Mouse (Mus musculus) kidney, embryonic 14.5 days (tissue): ENCODE results near the gene Abcb11. TPM values are rescaled to one million over a fixed set of nuclear protein-coding genes. Genes with fewer than 3 reads are reported as not detected.

Experiments used
- ATAC-seq: fragments of 200-750 bp; cut with Nextera tagmentation; 2 replicates; pipeline ENCODE4 v1.8.0; 2017; ENCODE audit warnings: moderate number of reproducible peaks, mild to moderate bottlenecking, moderate TSS enrichment, moderate library complexity; ENCODE audit not compliant: low FRiP score, low TSS enrichment
- H3K27ac ChIP-seq: fragments of 300-500 bp; sonication (generic); 2 replicates; pipeline ENCODE4 v1.5.1; 2014; ENCODE audit warnings: low read depth, mild to moderate bottlenecking, low read length, moderate library complexity, mixed read lengths
- H3K27me3 ChIP-seq: fragments of 300-500 bp; sonication (generic); 2 replicates; pipeline ENCODE4 v1.6.1; 2014; ENCODE audit warnings: mild to moderate bottlenecking, low read length; ENCODE audit not compliant: control insufficient read depth, insufficient read depth
- H3K36me3 ChIP-seq: fragments of 300-500 bp; sonication (generic); 2 replicates; pipeline ENCODE4 v1.6.1; 2014; ENCODE audit warnings: low read length, mixed read lengths; ENCODE audit not compliant: control insufficient read depth, insufficient read depth
- H3K4me1 ChIP-seq: fragments of 300-500 bp; sonication (generic); 2 replicates; pipeline ENCODE4 v1.6.1; 2014; ENCODE audit warnings: low read length, mixed read lengths; ENCODE audit not compliant: control insufficient read depth, insufficient read depth
- H3K4me2 ChIP-seq: fragments of 300-500 bp; sonication (generic); replicated peaks from 2 replicates; pipeline ENCODE4 v1.6.1; 2014; ENCODE audit warnings: low read depth, mild to moderate bottlenecking, low read length
- H3K4me3 ChIP-seq: fragments of 300-500 bp; sonication (generic); 2 replicates; pipeline ENCODE4 v1.5.1; 2014; ENCODE audit warnings: mild to moderate bottlenecking, low read length
- H3K9ac ChIP-seq: fragments of 300-500 bp; sonication (generic); 2 replicates; pipeline ENCODE4 v1.6.1; 2014; ENCODE audit warnings: low read depth, mild to moderate bottlenecking, low read length, moderate library complexity
- H3K9me3 ChIP-seq: fragments of 300-500 bp; sonication (generic); 2 replicates; pipeline ENCODE4 v1.6.1; 2016; ENCODE audit warnings: low read length; ENCODE audit not compliant: control insufficient read depth
- WGBS: fragments of 180-500 bp; shearing (Covaris S2); extraction: QIAGEN DNeasy Blood & Tissue Kit; methylation state at CpG from one replicate; pipeline ENCODE4 v1.1.7; 2014; 5-methylcytosine and 5-hydroxymethylcytosine counted together
- polyA plus RNA-seq: library from polyadenylated mRNA; unstranded; fragments of >200 nt; fragmentation: Nextera tagmentation; extraction: Ambion mirVana; gene quantifications from 2 replicates; pipeline ENCODE4 v1.2.1, GENCODE M21; 2014

The Abcb11 gene
- polyA plus RNA-seq, 1 experiment from 2014 or later: not detected

- Histone ChIP-seq H3K4me1 (peaks cover 15% of the 10 kb centered on the region), H3K27ac (no peak overlapping the region), H3K9me3 (no peaks in the 10 kb centered on the region), H3K4me3 (no peak overlapping the region), H3K4me2 (no peak overlapping the region), H3K36me3 (no peaks in the 10 kb centered on the region), H3K9ac (no peak overlapping the region), H3K27me3 (no peaks in the 10 kb centered on the region)
- WGBS: 73% methylated on average over 10 of the region's 10 CpGs
- no peak for ATAC-seq
Measured at GRCm38 (mm10) chr2:69212652-69213051, 129.8 kb downstream of the Abcb11 start.

DNA sequence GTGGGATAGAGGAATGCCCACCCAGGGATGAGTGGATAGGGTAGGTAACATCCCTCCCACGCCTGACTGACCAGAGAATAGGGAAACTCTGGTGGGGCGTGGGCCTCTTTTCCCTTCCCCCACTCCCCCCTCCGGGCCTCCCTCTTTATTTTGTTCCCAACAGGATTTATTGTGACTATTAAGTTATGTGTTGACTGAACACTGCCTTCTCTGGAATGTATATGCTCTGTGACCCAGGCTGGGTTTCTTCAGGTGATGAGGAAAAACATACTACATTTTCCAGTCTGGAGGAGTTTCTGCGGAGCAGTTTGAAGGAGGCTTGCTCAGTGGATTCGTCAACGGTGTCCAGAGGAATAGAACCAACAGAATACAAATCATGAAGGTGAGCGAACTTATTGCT, 131.6 kb downstream of the Abcb11 start, which contains the start of gene G6pc2:
Gene G6pc2 (plus strand): TSS at position 301 of the 400 bp plus-strand sequence.
- Histone ChIP-seq H3K4me1 (peaks cover 15% of the 10 kb centered on the region), H3K27ac (no peak within 1 kb of the TSS), H3K9me3 (no peaks in the 10 kb centered on the region), H3K4me3 (no peak within 1 kb of the TSS), H3K9ac (no peak within 1 kb of the TSS), H3K36me3 (no peaks in the 10 kb centered on the region), H3K27me3 (no peaks in the 10 kb centered on the region), H3K4me2 (no peak within 1 kb of the TSS)
- 33% methylated on average over 7 of the region's 7 CpGs for WGBS
- no peak for ATAC-seq

DNA sequence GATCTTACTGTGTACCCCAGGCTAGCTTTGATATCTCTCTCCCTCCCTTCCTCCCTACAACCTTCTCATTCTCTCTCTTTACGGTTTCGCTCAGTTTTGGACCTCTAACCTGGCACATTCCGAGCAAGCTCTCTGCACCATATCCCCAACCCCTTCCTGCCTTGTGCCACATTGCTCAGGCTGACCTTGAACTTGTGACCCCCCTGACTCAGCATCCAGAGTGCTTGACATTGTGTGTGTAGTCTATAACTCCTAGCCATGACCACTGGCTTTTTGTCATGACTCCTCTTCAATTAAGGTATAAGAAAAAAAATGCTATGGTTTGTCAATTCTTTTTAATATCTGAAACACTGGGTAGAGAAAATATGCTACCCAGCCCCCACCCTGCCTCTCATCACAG, 132.7 kb downstream of the Abcb11 start:
- H3K4me3 ChIP-seq: no peak overlapping the region
- H3K36me3 ChIP-seq: no peaks in the 10 kb centered on the region
- no peak for ATAC-seq
- no peaks in the 10 kb centered on the region for H3K9me3 ChIP-seq
- H3K27me3 ChIP-seq: no peaks in the 10 kb centered on the region
- H3K27ac ChIP-seq: no peak overlapping the region
- 84% methylated on average over 3 of the region's 3 CpGs for WGBS
- H3K4me1 ChIP-seq: peaks cover 15% of the 10 kb centered on the region
- H3K4me2 ChIP-seq: no peak overlapping the region
- no peak overlapping the region for H3K9ac ChIP-seq

DNA sequence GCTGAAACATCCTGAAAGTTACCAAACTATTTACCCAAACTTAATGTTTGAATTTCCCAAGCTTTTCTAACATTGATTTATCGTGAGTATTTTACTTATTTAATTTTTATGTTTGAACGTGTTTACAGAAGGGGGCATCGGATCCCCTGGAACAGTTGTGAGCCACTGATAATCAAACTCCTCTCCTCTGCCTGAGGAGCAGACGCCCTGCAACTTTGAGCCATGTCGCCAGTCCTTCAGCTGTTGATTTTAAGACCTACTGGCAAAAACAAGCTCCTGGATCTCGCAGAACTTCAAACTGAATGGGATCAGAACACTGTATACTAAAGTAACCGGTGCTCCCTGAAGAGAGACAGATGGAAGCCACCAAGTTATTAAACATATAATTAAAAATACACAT, 135.9 kb downstream of the Abcb11 start:
- H3K36me3 ChIP-seq: peaks cover 16% of the 10 kb centered on the region
- peak overlapping the region; percentile 78; the same call in 1 of the 2 replicates for H3K4me3 ChIP-seq
- H3K4me1 ChIP-seq: peaks cover 18% of the 10 kb centered on the region
- H3K9me3 ChIP-seq: no peaks in the 10 kb centered on the region
- peak overlapping the region; percentile 25 for H3K4me2 ChIP-seq
- no peaks in the 10 kb centered on the region for H3K27me3 ChIP-seq
- H3K9ac ChIP-seq: no peak overlapping the region
- 0 out of 2 replicates have a peak, but pooled peaks have one; percentile 17 for ATAC-seq
- WGBS: 24% methylated on average over 7 of the region's 7 CpGs
- no peak overlapping the region for H3K27ac ChIP-seq

- no peaks in the 10 kb centered on the region for H3K9me3 ChIP-seq
- H3K9ac ChIP-seq: peak within 1 kb of the TSS; percentile 86
- peak within 1 kb of the TSS; percentile 61 for H3K4me2 ChIP-seq
- H3K4me1 ChIP-seq: peaks cover 16% of the 10 kb centered on the region
- peaks cover 23% of the 10 kb centered on the region for H3K36me3 ChIP-seq
- H3K27ac ChIP-seq: peak within 1 kb of the TSS; percentile 85
- H3K4me3 ChIP-seq: peak within 1 kb of the TSS; percentile 78
- peak; percentile 98 for ATAC-seq
- H3K27me3 ChIP-seq: no peaks in the 10 kb centered on the region
- under 1% methylated on average over 46 of the region's 46 CpGs for WGBS
Measured at GRCm38 (mm10) chr2:69205791-69206351, 136.5 kb downstream of the Abcb11 start, which contains the start of gene Spc25. Spc25 (minus strand) TSS chr2:69206194.

DNA sequence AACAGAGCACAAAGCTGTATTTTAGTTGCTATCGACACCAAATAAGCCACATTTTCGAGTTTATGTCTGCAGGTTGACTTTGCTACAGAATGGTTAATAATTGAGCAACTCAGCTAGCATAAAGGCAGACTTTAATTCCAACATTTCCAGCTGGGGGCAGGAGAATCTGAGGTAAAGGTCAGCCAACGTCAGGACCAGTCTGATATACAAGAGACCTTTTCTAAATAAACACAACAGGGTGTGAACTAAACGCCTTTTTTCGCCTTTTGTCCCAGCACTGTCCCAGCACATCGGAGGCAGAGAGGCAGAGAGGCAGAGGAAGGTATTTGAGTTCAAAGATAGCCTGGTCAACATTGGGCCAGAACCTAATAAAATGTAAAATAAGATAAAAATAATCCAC, 137.2 kb downstream of the Abcb11 start:
- peak overlapping the region; percentile 86 for H3K9ac ChIP-seq
- H3K4me1 ChIP-seq: peaks cover 12% of the 10 kb centered on the region
- WGBS: 15% methylated on average over 6 of the region's 6 CpGs
- peak overlapping the region; percentile 78 for H3K4me3 ChIP-seq
- peak overlapping the region; percentile 85; the same call in 1 of the 2 replicates for H3K27ac ChIP-seq
- no peaks in the 10 kb centered on the region for H3K9me3 ChIP-seq
- peaks cover 25% of the 10 kb centered on the region for H3K36me3 ChIP-seq
- no peak for ATAC-seq
- peak overlapping the region; percentile 61 for H3K4me2 ChIP-seq
- H3K27me3 ChIP-seq: no peaks in the 10 kb centered on the region

GRCm38 (mm10) chr2:69193555-69193954, 148.9 kb downstream of the Abcb11 start:
- Histone ChIP-seq H3K27ac (no peak overlapping the region), H3K9me3 (no peaks in the 10 kb centered on the region), H3K4me1 (no peaks in the 10 kb centered on the region), H3K36me3 (peaks cover 58% of the 10 kb centered on the region), H3K4me3 (no peak overlapping the region), H3K4me2 (no peak overlapping the region), H3K9ac (no peak overlapping the region), H3K27me3 (no peaks in the 10 kb centered on the region)
- no peak for ATAC-seq
- WGBS: 91% methylated on average over 5 of the region's 5 CpGs

GRCm38 (mm10) chr2:69191059-69191458, 151.4 kb downstream of the Abcb11 start:
- Histone ChIP-seq H3K27me3 (no peaks in the 10 kb centered on the region), H3K9me3 (no peaks in the 10 kb centered on the region), H3K4me3 (no peak overlapping the region), H3K9ac (no peak overlapping the region), H3K4me2 (no peak overlapping the region), H3K27ac (no peak overlapping the region), H3K36me3 (peaks cover 46% of the 10 kb centered on the region), H3K4me1 (no peaks in the 10 kb centered on the region)
- 84% methylated on average over 5 of the region's 5 CpGs for WGBS
- ATAC-seq: no peak

GRCm38 (mm10) chr2:69189222-69189621, 153.2 kb downstream of the Abcb11 start:
- WGBS: 52% methylated on average over 4 of the region's 4 CpGs
- Histone ChIP-seq H3K9me3 (no peaks in the 10 kb centered on the region), H3K36me3 (peaks cover 32% of the 10 kb centered on the region), H3K27me3 (no peaks in the 10 kb centered on the region), H3K4me1 (no peaks in the 10 kb centered on the region), H3K9ac (no peak overlapping the region), H3K27ac (no peak overlapping the region), H3K4me2 (no peak overlapping the region), H3K4me3 (no peak overlapping the region)
- ATAC-seq: no peak
